Mouse (Mus musculus) embryonic facial prominence, embryonic 11.5 days (tissue): ENCODE results near the gene Zdhhc11. TPM values are rescaled to one million over a fixed set of nuclear protein-coding genes. Genes with fewer than 3 reads are reported as not detected.
"Not testable (repeated sequence)": the region's sequence is repeated elsewhere in the genome, so short reads cannot be mapped to it uniquely, and the experiment has no call there.

Source experiments
- ATAC-seq: fragments of 200-750 bp; cut with Nextera tagmentation; replicated peaks from 2 replicates; pipeline ENCODE4 v1.8.0; 2017; ENCODE audit warnings: low read depth; ENCODE audit not compliant: insufficient number of reproducible peaks, low FRiP score, low TSS enrichment
- DNase-seq: peaks from one replicate; pipeline ENCODE4 v3.0.0-alpha.2; 2015; ENCODE audit warnings: low spot score
- H3K27ac ChIP-seq: fragments of 300-500 bp; sonication (generic); replicated peaks from 2 replicates; pipeline ENCODE4 v1.5.1; 2014; ENCODE audit warnings: mild to moderate bottlenecking, low read depth, low read length, control low read depth
- H3K27me3 ChIP-seq: fragments of 300-500 bp; sonication (generic); 2 replicates; pipeline ENCODE4 v1.6.1; 2014; ENCODE audit warnings: mild to moderate bottlenecking, low read length, moderate library complexity, mixed read lengths; ENCODE audit not compliant: control insufficient read depth, insufficient read depth
- H3K36me3 ChIP-seq: fragments of 300-500 bp; sonication (generic); replicated peaks from 2 replicates; pipeline ENCODE4 v1.6.1; 2014; ENCODE audit warnings: low read depth, mild to moderate bottlenecking, low read length, moderate library complexity, mixed read lengths; ENCODE audit not compliant: control insufficient read depth, insufficient read depth
- H3K4me1 ChIP-seq: fragments of 300-500 bp; sonication (generic); 2 replicates; pipeline ENCODE4 v1.6.1; 2014; ENCODE audit warnings: low read length, mixed read lengths; ENCODE audit not compliant: control insufficient read depth, insufficient read depth
- H3K4me2 ChIP-seq: fragments of 300-500 bp; sonication (generic); 2 replicates; pipeline ENCODE4 v1.6.1; 2014; ENCODE audit warnings: low read depth, mild to moderate bottlenecking, control low read depth, low read length, moderate library complexity
- H3K4me3 ChIP-seq: fragments of 300-500 bp; sonication (generic); 2 replicates; pipeline ENCODE4 v1.5.1; 2014; ENCODE audit warnings: low read depth, low read length, control low read depth
- H3K9ac ChIP-seq: fragments of 300-500 bp; sonication (generic); replicated peaks from 2 replicates; pipeline ENCODE4 v1.6.1; 2014; ENCODE audit warnings: mild to moderate bottlenecking, control low read depth, low read length
- H3K9me3 ChIP-seq: fragments of 300-500 bp; sonication (generic); replicated peaks from 2 replicates; pipeline ENCODE4 v1.6.1; 2016; ENCODE audit warnings: mild to moderate bottlenecking, low read length, inconsistent platforms, mixed read lengths; ENCODE audit not compliant: control insufficient read depth
- WGBS: fragments of 180-500 bp; shearing (Covaris S2); extraction: QIAGEN DNeasy Blood & Tissue Kit; methylation state at CpG from one replicate; pipeline ENCODE4 v1.1.7; 2014; 5-methylcytosine and 5-hydroxymethylcytosine counted together
- polyA plus RNA-seq: library from polyadenylated mRNA; unstranded; fragments of >200 nt; fragmentation: Nextera tagmentation; extraction: Ambion mirVana; gene quantifications from 2 replicates; pipeline ENCODE4 v1.2.1, GENCODE M21; 2014

The Zdhhc11 gene
- polyA plus RNA-seq, 1 experiment from 2014 or later, result not detected

- DNase-seq, result peak; percentile 91
- under 1% methylated on average over 56 of the region's 56 CpGs for WGBS
- H3K36me3 ChIP-seq, result no peaks in the 10 kb centered on the region
- ATAC-seq, result peak; percentile 95
- H3K4me2 ChIP-seq, result peak within 1 kb of the TSS; percentile 97
- H3K27me3 ChIP-seq, result peaks cover 13% of the 10 kb centered on the region; the same call in 1 of the 2 replicates
- H3K4me3 ChIP-seq, result peak within 1 kb of the TSS; percentile 38
- H3K9ac ChIP-seq, result peak within 1 kb of the TSS; percentile 53
- no peaks in the 10 kb centered on the region for H3K9me3 ChIP-seq
- H3K4me1 ChIP-seq, result no peaks in the 10 kb centered on the region
- no peak within 1 kb of the TSS for H3K27ac ChIP-seq
These were observed 45.5 kb downstream of the Zdhhc11 start, which contains the start of gene Tppp for GRCm38 (mm10) chr13:74008948-74009718. Tppp (plus strand) TSS chr13:74009407.

DNA sequence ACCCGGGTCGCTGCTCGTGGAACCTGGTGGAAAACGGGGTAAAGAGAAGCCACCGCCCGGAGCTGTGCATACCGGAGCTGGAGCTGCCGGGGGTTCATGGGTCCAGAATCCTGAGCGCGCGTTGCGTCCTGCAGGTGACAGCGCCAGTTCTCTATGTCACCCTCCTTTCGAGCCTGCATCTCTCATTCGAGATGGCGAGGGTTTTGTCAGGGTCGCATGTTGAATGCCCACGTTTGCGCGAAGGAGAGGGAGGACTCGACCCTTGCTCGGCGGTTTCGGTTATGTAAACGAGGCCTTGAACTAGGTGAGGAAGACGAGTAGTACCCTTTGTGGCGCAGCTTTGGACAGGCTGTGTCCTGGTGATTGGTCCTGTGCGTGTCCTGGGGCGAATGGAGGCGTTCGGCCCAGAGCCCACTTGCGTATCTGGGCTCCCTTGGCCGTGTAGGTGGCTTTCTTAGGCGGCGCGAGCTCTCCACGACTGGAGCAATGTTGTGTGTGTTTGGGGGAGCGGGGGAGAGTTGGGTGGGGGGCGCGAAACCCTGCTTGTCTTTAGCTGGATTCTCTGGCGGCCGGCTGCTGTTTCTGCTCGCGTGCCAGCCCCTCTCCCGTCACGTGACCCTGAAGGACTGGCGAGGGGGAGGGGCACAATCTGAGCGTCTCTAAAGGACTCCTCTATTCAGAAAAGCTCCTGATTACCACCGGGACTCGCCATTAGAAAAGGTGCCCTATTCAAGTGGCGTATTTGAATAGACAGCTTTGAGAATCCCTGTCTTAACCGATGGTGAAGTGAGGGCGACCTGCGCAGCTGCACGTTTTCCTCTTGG lies 46.4 kb downstream of the Zdhhc11 start:
- under 1% methylated on average over 55 of the region's 55 CpGs for WGBS
- ATAC-seq, result peak; percentile 17; the same call in 1 of the 2 replicates
- DNase-seq, result peak; percentile 83
- Histone ChIP-seq H3K4me3 (peak overlapping the region; percentile 38), H3K27me3 (peaks cover 13% of the 10 kb centered on the region; the same call in 1 of the 2 replicates), H3K4me2 (peak overlapping the region; percentile 97), H3K9me3 (no peaks in the 10 kb centered on the region), H3K9ac (peak overlapping the region; percentile 22), H3K27ac (no peak overlapping the region), H3K36me3 (no peaks in the 10 kb centered on the region), H3K4me1 (no peaks in the 10 kb centered on the region)

- DNase-seq (no peak), ATAC-seq (no peak)
- Histone ChIP-seq H3K4me1 (no peaks in the 10 kb centered on the region), H3K27me3 (peaks cover 13% of the 10 kb centered on the region; the same call in 1 of the 2 replicates), H3K36me3 (no peaks in the 10 kb centered on the region), H3K4me2 (peak overlapping the region; percentile 97), H3K27ac (no peak overlapping the region), H3K4me3 (no peak overlapping the region; the same call in 1 of the 2 replicates), H3K9ac (no peak overlapping the region), H3K9me3 (no peaks in the 10 kb centered on the region)
- WGBS, result 16% methylated on average over 3 of the region's 3 CpGs
These were observed 47.0 kb downstream of the Zdhhc11 start for GRCm38 (mm10) chr13:74010678-74011077.

GRCm38 (mm10) chr13:74015908-74016307 lies 52.3 kb downstream of the Zdhhc11 start:
- WGBS, result 70% methylated on average over 4 of the region's 4 CpGs
- no peak overlapping the region for H3K27ac ChIP-seq
- H3K4me2 ChIP-seq, result no peak overlapping the region
- H3K4me3 ChIP-seq, result no peak overlapping the region
- H3K4me1 ChIP-seq, result no peaks in the 10 kb centered on the region
- H3K9me3 ChIP-seq, result no peaks in the 10 kb centered on the region
- ATAC-seq (no peak), DNase-seq (no peak)
- no peaks in the 10 kb centered on the region for H3K36me3 ChIP-seq
- H3K27me3 ChIP-seq, result peaks cover 2% of the 10 kb centered on the region; the same call in 1 of the 2 replicates
- no peak overlapping the region for H3K9ac ChIP-seq

DNA sequence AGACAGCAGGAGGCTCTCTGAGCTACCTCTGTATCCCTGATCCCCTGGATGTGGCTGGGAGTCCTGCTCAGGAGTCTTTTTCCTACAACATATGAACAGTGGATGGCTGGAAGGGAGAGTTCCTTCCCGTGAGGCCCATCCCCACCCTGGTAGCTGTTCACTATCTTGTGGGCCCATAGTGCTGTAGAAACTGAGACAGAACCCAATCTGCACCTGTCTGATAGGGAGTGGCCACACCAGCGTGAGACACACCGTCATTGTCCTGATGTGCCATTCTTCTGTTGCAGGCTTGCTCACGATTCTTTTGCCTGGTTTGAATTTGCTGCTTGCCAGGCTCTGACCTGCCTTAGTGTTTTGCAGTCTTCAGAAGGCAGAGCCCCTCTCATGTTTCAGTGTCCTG lies 53.8 kb downstream of the Zdhhc11 start:
- WGBS, result 72% methylated on average over 4 of the region's 4 CpGs
- no peak for DNase-seq
- no peaks in the 10 kb centered on the region for H3K36me3 ChIP-seq
- no peak overlapping the region for H3K4me3 ChIP-seq
- no peaks in the 10 kb centered on the region for H3K27me3 ChIP-seq
- H3K9ac ChIP-seq, result no peak overlapping the region
- H3K9me3 ChIP-seq, result no peaks in the 10 kb centered on the region
- H3K27ac ChIP-seq, result no peak overlapping the region
- no peak overlapping the region for H3K4me2 ChIP-seq
- no peaks in the 10 kb centered on the region for H3K4me1 ChIP-seq
- ATAC-seq, result no peak

GRCm38 (mm10) chr13:74019006-74019405 lies 55.4 kb downstream of the Zdhhc11 start:
- H3K4me1 ChIP-seq, H3K4me3 ChIP-seq, H3K36me3 ChIP-seq, H3K27me3 ChIP-seq, H3K27ac ChIP-seq, H3K9ac ChIP-seq, H3K4me2 ChIP-seq, DNase-seq, ATAC-seq, H3K9me3 ChIP-seq: not testable (repeated sequence)
- WGBS, result 88% methylated on average over 8 of the region's 8 CpGs

- no peaks in the 10 kb centered on the region for H3K9me3 ChIP-seq
- DNase-seq (no peak), ATAC-seq (no peak)
- WGBS, result 73% methylated on average over 4 of the region's 4 CpGs
- no peak overlapping the region for H3K27ac ChIP-seq
- no peak overlapping the region for H3K4me3 ChIP-seq
- no peaks in the 10 kb centered on the region for H3K27me3 ChIP-seq
- H3K9ac ChIP-seq, result no peak overlapping the region
- H3K4me1 ChIP-seq, result no peaks in the 10 kb centered on the region
- no peak overlapping the region for H3K4me2 ChIP-seq
- H3K36me3 ChIP-seq, result no peaks in the 10 kb centered on the region
These were observed 61.8 kb downstream of the Zdhhc11 start for GRCm38 (mm10) chr13:74025151-74026081.
